Mouse (Mus musculus): ENCODE data around the gene Ptgs1. TPM values are rescaled to one million over a fixed set of nuclear protein-coding genes. Genes with fewer than 3 reads are reported as not detected.

The Ptgs1 gene
- polyA plus RNA-seq, 1 experiment, result 15.0 TPM

GRCm38 (mm10) chr2:36237557-36237956 lies 7.3 kb downstream of the Ptgs1 start:
- Histone ChIP-seq H3K4me3 (ENCODE audit: control insufficient read depth, insufficient read depth, low read length) (no peak overlapping the region), H3K27ac (ENCODE audit: control insufficient read depth, insufficient read depth, low read length) (no peak overlapping the region), H3K36me3 (ENCODE audit: control insufficient read depth, insufficient read depth, low read length) (no peaks in the 10 kb centered on the region), H3K4me1 (replicated peaks; ENCODE audit: control insufficient read depth, insufficient read depth, low read length) (no peaks in the 10 kb centered on the region), H3K27me3 (ENCODE audit: control insufficient read depth, insufficient read depth, low read length) (no peaks in the 10 kb centered on the region)
- WGBS, result 95% methylated on average over 6 of the region's 6 CpGs
- no peak for DNase-seq
- no peak for TF ChIP-seq POLR2A (IDR thresholded peaks at IDR 0.05; ENCODE audit: control insufficient read depth, extremely low read depth, insufficient read depth, low read length, poor library complexity)
- TF ChIP-seq CTCF (IDR thresholded peaks at IDR 0.05; ENCODE audit: borderline replicate concordance, control insufficient read depth, extremely low read depth, insufficient read depth, low read length, poor library complexity), result no peak

- no peak overlapping the region for H3K27ac ChIP-seq (ENCODE audit: control insufficient read depth, insufficient read depth, low read length)
- TF ChIP-seq POLR2A (IDR thresholded peaks at IDR 0.05; ENCODE audit: control insufficient read depth, extremely low read depth, insufficient read depth, low read length, poor library complexity) (no peak), CTCF (IDR thresholded peaks at IDR 0.05; ENCODE audit: borderline replicate concordance, control insufficient read depth, extremely low read depth, insufficient read depth, low read length, poor library complexity) (no peak)
- H3K36me3 ChIP-seq (ENCODE audit: control insufficient read depth, insufficient read depth, low read length), result no peaks in the 10 kb centered on the region
- no peak for DNase-seq
- no peaks in the 10 kb centered on the region for H3K27me3 ChIP-seq (ENCODE audit: control insufficient read depth, insufficient read depth, low read length)
- no peaks in the 10 kb centered on the region for H3K4me1 ChIP-seq (replicated peaks; ENCODE audit: control insufficient read depth, insufficient read depth, low read length)
- H3K4me3 ChIP-seq (ENCODE audit: control insufficient read depth, insufficient read depth, low read length), result no peak overlapping the region
- WGBS, result 67% methylated on average over 3 of the region's 3 CpGs
Measured at GRCm38 (mm10) chr2:36238467-36238866, 8.2 kb downstream of the Ptgs1 start.

GRCm38 (mm10) chr2:36238951-36239350 lies 8.7 kb downstream of the Ptgs1 start:
- WGBS, result 94% methylated on average over 2 of the region's 2 CpGs
- DNase-seq, result no peak
- H3K4me1 ChIP-seq (replicated peaks; ENCODE audit: control insufficient read depth, insufficient read depth, low read length), result no peaks in the 10 kb centered on the region
- H3K4me3 ChIP-seq (ENCODE audit: control insufficient read depth, insufficient read depth, low read length), result no peak overlapping the region
- H3K36me3 ChIP-seq (ENCODE audit: control insufficient read depth, insufficient read depth, low read length), result no peaks in the 10 kb centered on the region
- H3K27ac ChIP-seq (ENCODE audit: control insufficient read depth, insufficient read depth, low read length), result no peak overlapping the region
- no peaks in the 10 kb centered on the region for H3K27me3 ChIP-seq (ENCODE audit: control insufficient read depth, insufficient read depth, low read length)
- no peak for TF ChIP-seq CTCF (IDR thresholded peaks at IDR 0.05; ENCODE audit: borderline replicate concordance, control insufficient read depth, extremely low read depth, insufficient read depth, low read length, poor library complexity)
- TF ChIP-seq POLR2A (IDR thresholded peaks at IDR 0.05; ENCODE audit: control insufficient read depth, extremely low read depth, insufficient read depth, low read length, poor library complexity), result no peak

GRCm38 (mm10) chr2:36242514-36242913 lies 12.3 kb downstream of the Ptgs1 start:
- H3K27ac ChIP-seq (ENCODE audit: control insufficient read depth, insufficient read depth, low read length), result no peak overlapping the region
- 96% methylated on average over 13 of the region's 13 CpGs for WGBS
- DNase-seq, result no peak
- no peaks in the 10 kb centered on the region for H3K4me1 ChIP-seq (replicated peaks; ENCODE audit: control insufficient read depth, insufficient read depth, low read length)
- H3K36me3 ChIP-seq (ENCODE audit: control insufficient read depth, insufficient read depth, low read length), result no peaks in the 10 kb centered on the region
- no peak overlapping the region for H3K4me3 ChIP-seq (ENCODE audit: control insufficient read depth, insufficient read depth, low read length)
- no peaks in the 10 kb centered on the region for H3K27me3 ChIP-seq (ENCODE audit: control insufficient read depth, insufficient read depth, low read length)
- TF ChIP-seq POLR2A (IDR thresholded peaks at IDR 0.05; ENCODE audit: control insufficient read depth, extremely low read depth, insufficient read depth, low read length, poor library complexity), result no peak
- TF ChIP-seq CTCF (IDR thresholded peaks at IDR 0.05; ENCODE audit: borderline replicate concordance, control insufficient read depth, extremely low read depth, insufficient read depth, low read length, poor library complexity), result no peak

GRCm38 (mm10) chr2:36243296-36243891 lies 13.2 kb downstream of the Ptgs1 start:
- Histone ChIP-seq H3K27ac (ENCODE audit: control insufficient read depth, insufficient read depth, low read length) (no peak overlapping the region), H3K4me3 (ENCODE audit: control insufficient read depth, insufficient read depth, low read length) (no peak overlapping the region), H3K27me3 (ENCODE audit: control insufficient read depth, insufficient read depth, low read length) (no peaks in the 10 kb centered on the region), H3K4me1 (replicated peaks; ENCODE audit: control insufficient read depth, insufficient read depth, low read length) (no peaks in the 10 kb centered on the region), H3K36me3 (ENCODE audit: control insufficient read depth, insufficient read depth, low read length) (no peaks in the 10 kb centered on the region)
- no peak for DNase-seq
- WGBS, result 95% methylated on average over 9 of the region's 9 CpGs
- TF ChIP-seq CTCF (IDR thresholded peaks at IDR 0.05; ENCODE audit: borderline replicate concordance, control insufficient read depth, extremely low read depth, insufficient read depth, low read length, poor library complexity) (no peak), POLR2A (IDR thresholded peaks at IDR 0.05; ENCODE audit: control insufficient read depth, extremely low read depth, insufficient read depth, low read length, poor library complexity) (no peak)

GRCm38 (mm10) chr2:36243892-36244309 lies 13.7 kb downstream of the Ptgs1 start:
- WGBS, result 90% methylated on average over 5 of the region's 5 CpGs
- Histone ChIP-seq H3K4me3 (ENCODE audit: control insufficient read depth, insufficient read depth, low read length) (no peak overlapping the region), H3K4me1 (replicated peaks; ENCODE audit: control insufficient read depth, insufficient read depth, low read length) (no peaks in the 10 kb centered on the region), H3K27me3 (ENCODE audit: control insufficient read depth, insufficient read depth, low read length) (no peaks in the 10 kb centered on the region), H3K36me3 (ENCODE audit: control insufficient read depth, insufficient read depth, low read length) (no peaks in the 10 kb centered on the region), H3K27ac (ENCODE audit: control insufficient read depth, insufficient read depth, low read length) (no peak overlapping the region)
- DNase-seq, result no peak
- no peak for TF ChIP-seq POLR2A (IDR thresholded peaks at IDR 0.05; ENCODE audit: control insufficient read depth, extremely low read depth, insufficient read depth, low read length, poor library complexity)
- TF ChIP-seq CTCF (IDR thresholded peaks at IDR 0.05; ENCODE audit: borderline replicate concordance, control insufficient read depth, extremely low read depth, insufficient read depth, low read length, poor library complexity), result no peak

GRCm38 (mm10) chr2:36244705-36245104 lies 14.5 kb downstream of the Ptgs1 start:
- WGBS, result 77% methylated on average over 3 of the region's 3 CpGs
- no peak overlapping the region for H3K4me3 ChIP-seq (ENCODE audit: control insufficient read depth, insufficient read depth, low read length)
- no peaks in the 10 kb centered on the region for H3K4me1 ChIP-seq (replicated peaks; ENCODE audit: control insufficient read depth, insufficient read depth, low read length)
- no peaks in the 10 kb centered on the region for H3K36me3 ChIP-seq (ENCODE audit: control insufficient read depth, insufficient read depth, low read length)
- DNase-seq, result no peak
- H3K27me3 ChIP-seq (ENCODE audit: control insufficient read depth, insufficient read depth, low read length), result no peaks in the 10 kb centered on the region
- no peak overlapping the region for H3K27ac ChIP-seq (ENCODE audit: control insufficient read depth, insufficient read depth, low read length)
- TF ChIP-seq POLR2A (IDR thresholded peaks at IDR 0.05; ENCODE audit: control insufficient read depth, extremely low read depth, insufficient read depth, low read length, poor library complexity) (no peak), CTCF (IDR thresholded peaks at IDR 0.05; ENCODE audit: borderline replicate concordance, control insufficient read depth, extremely low read depth, insufficient read depth, low read length, poor library complexity) (no peak)

Data from thymus, adult 2 months (tissue).